Mouse (Mus musculus): ENCODE data around the gene Smarca4. TPM values are rescaled to one million over a fixed set of nuclear protein-coding genes. Genes with fewer than 3 reads are reported as not detected.
"Not testable (repeated sequence)": the region's sequence is repeated elsewhere in the genome, so short reads cannot be mapped to it uniquely, and the experiment has no call there.

Gene Smarca4
- polyA plus RNA-seq, 1 experiment from 2014 or later, result 70.9 TPM

DNA sequence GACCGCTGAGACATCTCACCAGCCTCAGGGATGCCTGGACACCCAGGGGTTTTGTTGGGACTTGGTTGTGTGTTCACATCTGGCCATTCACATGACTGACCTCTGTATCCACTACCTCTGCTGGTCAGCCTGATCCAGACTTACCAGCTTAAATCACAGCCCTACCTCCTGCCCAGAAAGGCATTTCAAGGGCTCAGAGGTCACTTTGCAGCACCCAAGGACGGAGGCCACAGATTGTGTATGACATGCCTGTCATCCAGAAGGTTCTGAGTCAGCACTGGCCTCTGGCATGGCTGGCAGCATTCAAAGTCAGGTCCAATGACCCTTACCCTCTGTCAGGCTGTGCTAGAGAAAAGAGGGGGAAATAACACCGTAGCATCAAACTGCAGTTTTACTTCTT is 74.1 kb downstream of the Smarca4 start:
- Histone ChIP-seq H3K9ac (ENCODE audit: low read depth, low read length) (no peak overlapping the region), H3K4me3 (ENCODE audit: low read depth, low read length) (no peak overlapping the region), H3K9me3 (ENCODE audit: control insufficient read depth, low read length) (no peaks in the 10 kb centered on the region), H3K4me1 (ENCODE audit: control insufficient read depth, insufficient read depth, low read length) (no peaks in the 10 kb centered on the region), H3K27me3 (replicated peaks; ENCODE audit: control insufficient read depth, insufficient read depth, low read length) (no peaks in the 10 kb centered on the region), H3K27ac (replicated peaks; ENCODE audit: low read depth, low read length) (no peak overlapping the region), H3K36me3 (ENCODE audit: control insufficient read depth, insufficient read depth, low read length) (peaks cover 89% of the 10 kb centered on the region), H3K4me2 (ENCODE audit: low read depth, low read length) (no peak overlapping the region)
- ATAC-seq (ENCODE audit: low read depth) (no peak), DNase-seq (ENCODE audit: low spot score) (no peak)
- WGBS, result 91% methylated on average over 3 of the region's 3 CpGs

- H3K27me3 ChIP-seq (replicated peaks; ENCODE audit: control insufficient read depth, insufficient read depth, low read length), result no peaks in the 10 kb centered on the region
- no peak overlapping the region for H3K9ac ChIP-seq (ENCODE audit: low read depth, low read length)
- ATAC-seq (ENCODE audit: low read depth) (peak; percentile 51; the same call in 1 of the 2 replicates), DNase-seq (ENCODE audit: low spot score) (peak; percentile 32)
- H3K27ac ChIP-seq (replicated peaks; ENCODE audit: low read depth, low read length), result no peak overlapping the region
- no peak overlapping the region for H3K4me3 ChIP-seq (ENCODE audit: low read depth, low read length)
- H3K4me1 ChIP-seq (ENCODE audit: control insufficient read depth, insufficient read depth, low read length), result no peaks in the 10 kb centered on the region
- H3K36me3 ChIP-seq (ENCODE audit: control insufficient read depth, insufficient read depth, low read length), result peaks cover 87% of the 10 kb centered on the region
- no peak overlapping the region for H3K4me2 ChIP-seq (ENCODE audit: low read depth, low read length)
- whole genome bisulfite sequencing, result 49% methylated on average over 2 of the region's 2 CpGs
- H3K9me3 ChIP-seq (ENCODE audit: control insufficient read depth, low read length), result no peaks in the 10 kb centered on the region
Observed at GRCm38 (mm10) chr9:21691862-21692261, 75.9 kb downstream of the Smarca4 start.

DNA sequence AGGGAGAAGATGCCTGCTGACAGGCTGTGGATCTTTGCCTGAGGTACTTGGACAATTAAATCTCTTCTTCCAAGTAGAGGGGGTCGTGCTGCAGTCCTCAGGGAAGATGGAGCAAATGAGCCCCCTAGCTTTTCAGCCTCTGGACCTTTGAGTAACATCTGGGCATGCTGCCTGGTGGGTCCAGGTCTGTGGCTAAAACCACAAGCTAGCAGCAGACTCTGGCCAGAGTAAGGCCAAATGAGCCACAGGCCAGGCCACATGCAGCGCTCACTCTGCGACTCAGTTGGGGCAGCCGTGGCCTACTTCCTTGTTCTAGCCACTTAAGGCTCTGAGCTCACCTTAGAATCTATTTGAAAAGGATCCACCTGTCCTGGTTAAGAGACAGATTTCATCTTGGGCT is 76.5 kb downstream of the Smarca4 start:
- H3K4me1 ChIP-seq (ENCODE audit: control insufficient read depth, insufficient read depth, low read length), result no peaks in the 10 kb centered on the region
- H3K27me3 ChIP-seq (replicated peaks; ENCODE audit: control insufficient read depth, insufficient read depth, low read length), result no peaks in the 10 kb centered on the region
- 93% methylated on average over 4 of the region's 4 CpGs for WGBS
- H3K9ac ChIP-seq (ENCODE audit: low read depth, low read length), result no peak overlapping the region
- no peaks in the 10 kb centered on the region for H3K9me3 ChIP-seq (ENCODE audit: control insufficient read depth, low read length)
- H3K36me3 ChIP-seq (ENCODE audit: control insufficient read depth, insufficient read depth, low read length), result peaks cover 87% of the 10 kb centered on the region
- DNase-seq (ENCODE audit: low spot score) (no peak), ATAC-seq (ENCODE audit: low read depth) (no peak)
- no peak overlapping the region for H3K4me2 ChIP-seq (ENCODE audit: low read depth, low read length)
- H3K27ac ChIP-seq (replicated peaks; ENCODE audit: low read depth, low read length), result no peak overlapping the region
- no peak overlapping the region for H3K4me3 ChIP-seq (ENCODE audit: low read depth, low read length)

- H3K27me3 ChIP-seq (replicated peaks; ENCODE audit: control insufficient read depth, insufficient read depth, low read length), result no peaks in the 10 kb centered on the region
- H3K27ac ChIP-seq (replicated peaks; ENCODE audit: low read depth, low read length), result no peak overlapping the region
- no peak overlapping the region for H3K9ac ChIP-seq (ENCODE audit: low read depth, low read length)
- H3K9me3 ChIP-seq (ENCODE audit: control insufficient read depth, low read length), result no peaks in the 10 kb centered on the region
- ATAC-seq (ENCODE audit: low read depth), result no peak
- H3K4me2 ChIP-seq (ENCODE audit: low read depth, low read length), result no peak overlapping the region
- peaks cover 82% of the 10 kb centered on the region for H3K36me3 ChIP-seq (ENCODE audit: control insufficient read depth, insufficient read depth, low read length)
- no peak for DNase-seq (ENCODE audit: low spot score)
- H3K4me3 ChIP-seq (ENCODE audit: low read depth, low read length), result no peak overlapping the region
- H3K4me1 ChIP-seq (ENCODE audit: control insufficient read depth, insufficient read depth, low read length), result no peaks in the 10 kb centered on the region
Observed at GRCm38 (mm10) chr9:21694071-21694470, 78.1 kb downstream of the Smarca4 start.

DNA sequence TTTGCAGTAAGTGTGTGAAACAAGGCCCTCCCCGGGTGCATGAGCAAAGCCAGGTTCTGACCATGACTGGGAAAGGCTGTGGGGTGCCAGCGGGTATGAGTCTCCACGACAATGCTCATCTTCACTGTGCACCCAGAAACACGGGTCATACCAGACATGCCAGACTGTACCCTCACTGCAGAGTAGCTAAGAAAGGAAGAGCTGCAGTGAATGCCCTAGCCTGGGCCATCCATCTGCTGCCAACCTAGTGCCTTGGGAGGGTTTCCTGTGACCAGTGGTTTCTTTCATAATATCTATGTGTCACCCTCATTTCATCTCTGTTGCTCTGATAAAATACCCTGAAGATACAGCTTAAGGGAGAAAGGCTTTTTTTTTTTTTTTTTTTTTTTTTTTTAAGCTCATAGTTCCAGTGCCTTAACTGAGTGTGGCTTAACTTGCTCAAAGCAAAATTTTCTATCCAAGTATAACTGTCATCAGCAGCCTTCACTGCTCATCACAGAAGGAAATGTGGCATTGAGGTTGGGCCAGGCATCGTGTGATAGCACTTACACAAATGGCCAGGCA is 79.3 kb downstream of the Smarca4 start:
- peaks cover 85% of the 10 kb centered on the region for H3K36me3 ChIP-seq (ENCODE audit: control insufficient read depth, insufficient read depth, low read length)
- no peaks in the 10 kb centered on the region for H3K4me1 ChIP-seq (ENCODE audit: control insufficient read depth, insufficient read depth, low read length)
- no peak overlapping the region for H3K4me2 ChIP-seq (ENCODE audit: low read depth, low read length)
- WGBS, result 90% methylated on average over 5 of the region's 5 CpGs
- H3K9me3 ChIP-seq (ENCODE audit: control insufficient read depth, low read length), result no peaks in the 10 kb centered on the region
- no peak for ATAC-seq (ENCODE audit: low read depth)
- no peaks in the 10 kb centered on the region for H3K27me3 ChIP-seq (replicated peaks; ENCODE audit: control insufficient read depth, insufficient read depth, low read length)
- no peak overlapping the region for H3K27ac ChIP-seq (replicated peaks; ENCODE audit: low read depth, low read length)
- no peak overlapping the region for H3K9ac ChIP-seq (ENCODE audit: low read depth, low read length)
- H3K4me3 ChIP-seq (ENCODE audit: low read depth, low read length), result no peak overlapping the region
- no peak for DNase-seq (ENCODE audit: low spot score)

GRCm38 (mm10) chr9:21697121-21697520 is 81.2 kb downstream of the Smarca4 start:
- ATAC-seq (ENCODE audit: low read depth), result no peak
- H3K27ac ChIP-seq (replicated peaks; ENCODE audit: low read depth, low read length), result no peak overlapping the region
- no peak overlapping the region for H3K9ac ChIP-seq (ENCODE audit: low read depth, low read length)
- no peaks in the 10 kb centered on the region for H3K4me1 ChIP-seq (ENCODE audit: control insufficient read depth, insufficient read depth, low read length)
- H3K27me3 ChIP-seq (replicated peaks; ENCODE audit: control insufficient read depth, insufficient read depth, low read length), result no peaks in the 10 kb centered on the region
- no peak for DNase-seq (ENCODE audit: low spot score)
- no peak overlapping the region for H3K4me2 ChIP-seq (ENCODE audit: low read depth, low read length)
- 92% methylated on average over 6 of the region's 6 CpGs for WGBS
- no peak overlapping the region for H3K4me3 ChIP-seq (ENCODE audit: low read depth, low read length)
- peaks cover 86% of the 10 kb centered on the region for H3K36me3 ChIP-seq (ENCODE audit: control insufficient read depth, insufficient read depth, low read length)
- H3K9me3 ChIP-seq (ENCODE audit: control insufficient read depth, low read length), result no peaks in the 10 kb centered on the region

DNA sequence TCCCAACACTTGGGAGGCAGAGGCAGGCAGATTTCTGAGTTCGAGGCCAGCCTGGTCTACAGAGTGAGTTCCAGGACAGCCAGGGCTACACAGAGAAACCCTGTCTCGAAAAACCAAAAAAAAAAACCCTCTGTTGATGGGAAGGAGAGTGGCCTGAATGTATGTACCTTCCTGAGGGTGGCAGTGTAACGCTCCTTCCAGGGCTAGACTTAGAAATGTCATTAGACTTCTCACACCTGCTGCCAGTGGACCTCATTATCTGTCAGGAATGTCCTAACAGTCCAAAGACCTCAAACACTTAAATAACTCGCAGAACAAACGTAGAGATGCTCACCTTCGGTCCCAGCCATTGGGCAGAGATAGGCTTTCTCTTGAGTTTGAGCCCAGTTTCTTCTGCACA is 83.3 kb downstream of the Smarca4 start:
- ATAC-seq (ENCODE audit: low read depth), result not testable (repeated sequence)

GRCm38 (mm10) chr9:21701091-21701490 is 85.1 kb downstream of the Smarca4 start:
- WGBS, result 94% methylated on average over 14 of the region's 14 CpGs
- ATAC-seq (ENCODE audit: low read depth), result no peak
- Histone ChIP-seq H3K36me3 (ENCODE audit: control insufficient read depth, insufficient read depth, low read length) (peaks cover 92% of the 10 kb centered on the region), H3K4me3 (ENCODE audit: low read depth, low read length) (no peak overlapping the region), H3K27ac (replicated peaks; ENCODE audit: low read depth, low read length) (no peak overlapping the region), H3K4me2 (ENCODE audit: low read depth, low read length) (no peak overlapping the region), H3K9me3 (ENCODE audit: control insufficient read depth, low read length) (no peaks in the 10 kb centered on the region), H3K9ac (ENCODE audit: low read depth, low read length) (no peak overlapping the region), H3K27me3 (replicated peaks; ENCODE audit: control insufficient read depth, insufficient read depth, low read length) (no peaks in the 10 kb centered on the region), H3K4me1 (ENCODE audit: control insufficient read depth, insufficient read depth, low read length) (no peaks in the 10 kb centered on the region)
- DNase-seq (ENCODE audit: low spot score), result no peak

More for the DNA sequence above, 83.3 kb downstream of the Smarca4 start:
- H3K4me2 ChIP-seq (ENCODE audit: low read depth, low read length); H3K27me3 ChIP-seq (replicated peaks; ENCODE audit: control insufficient read depth, insufficient read depth, low read length); H3K9ac ChIP-seq (ENCODE audit: low read depth, low read length); H3K4me3 ChIP-seq (ENCODE audit: low read depth, low read length); H3K9me3 ChIP-seq (ENCODE audit: control insufficient read depth, low read length); H3K27ac ChIP-seq (replicated peaks; ENCODE audit: low read depth, low read length); H3K4me1 ChIP-seq (ENCODE audit: control insufficient read depth, insufficient read depth, low read length); DNase-seq (ENCODE audit: low spot score): not testable (repeated sequence)
- 88% methylated on average over 6 of the region's 6 CpGs for WGBS
- H3K36me3 ChIP-seq (ENCODE audit: control insufficient read depth, insufficient read depth, low read length), result peaks cover 92% of the 10 kb centered on the region

- H3K36me3 ChIP-seq (ENCODE audit: control insufficient read depth, insufficient read depth, low read length), result peaks cover 98% of the 10 kb centered on the region
- DNase-seq (ENCODE audit: low spot score) (no peak), ATAC-seq (ENCODE audit: low read depth) (no peak)
- 92% methylated on average over 7 of the region's 7 CpGs for WGBS
- no peak overlapping the region for H3K9ac ChIP-seq (ENCODE audit: low read depth, low read length)
- no peaks in the 10 kb centered on the region for H3K9me3 ChIP-seq (ENCODE audit: control insufficient read depth, low read length)
- no peak overlapping the region for H3K4me2 ChIP-seq (ENCODE audit: low read depth, low read length)
- no peak overlapping the region for H3K4me3 ChIP-seq (ENCODE audit: low read depth, low read length)
- H3K27ac ChIP-seq (replicated peaks; ENCODE audit: low read depth, low read length), result no peak overlapping the region
- no peaks in the 10 kb centered on the region for H3K4me1 ChIP-seq (ENCODE audit: control insufficient read depth, insufficient read depth, low read length)
- H3K27me3 ChIP-seq (replicated peaks; ENCODE audit: control insufficient read depth, insufficient read depth, low read length), result no peaks in the 10 kb centered on the region
Observed at GRCm38 (mm10) chr9:21703494-21703893, 87.5 kb downstream of the Smarca4 start.

Measured in embryonic facial prominence, embryonic 14.5 days (tissue).